In genomic region chr6:149311044-149311443, GRCm38 (mm10) we compare ENCODE assay signal across 9 mouse cellular contexts. TPM values are rescaled to one million over a fixed set of nuclear protein-coding genes. Genes with fewer than 3 reads are reported as not detected.
DNase-seq lines count a peak whose midpoint lies in the region; ATAC-seq lines count a peak whose summit lies in the region.
"Had no signal": no experiment of that assay in that cellular context is flagged by ENCODE, and none has a peak within 500 bp of the region (broad histone marks: within the 10 kb centered on the region; RNA-seq: fewer than 3 reads in every experiment).

No protein-coding gene starts in this region.

- no peaks in the 10 kb centered on the region for H3K27me3 ChIP-seq in kidney, embryonic 14.5 days (ENCODE audit: control insufficient read depth, insufficient read depth, low read length)
- H3K27me3 ChIP-seq in hindbrain, embryonic 16.5 days (replicated peaks; ENCODE audit: control insufficient read depth, insufficient read depth, low read length), result no peaks in the 10 kb centered on the region
- no peaks in the 10 kb centered on the region for H3K27me3 ChIP-seq in midbrain, embryonic 13.5 days
- H3K27me3 ChIP-seq: Patski had no signal

- peak overlapping the region; percentile 92; the same call in 1 of the 2 replicates for H3K9ac ChIP-seq in kidney, embryonic 14.5 days (ENCODE audit: low read depth, low read length)
- no peak overlapping the region for H3K9ac ChIP-seq in hindbrain, embryonic 16.5 days (ENCODE audit: low read depth, low read length)
- no peak overlapping the region for H3K9ac ChIP-seq in midbrain, embryonic 13.5 days (replicated peaks)

- 79% methylated on average over 2 of the region's 2 CpGs for WGBS in kidney, embryonic 14.5 days
- 84% methylated on average over 2 of the region's 2 CpGs for WGBS in hindbrain, embryonic 16.5 days
- WGBS in midbrain, embryonic 13.5 days, result 78% methylated on average over 2 of the region's 2 CpGs

- peaks cover 1% of the 10 kb centered on the region; the same call in 1 of the 2 replicates for H3K9me3 ChIP-seq in kidney, embryonic 14.5 days (ENCODE audit: control insufficient read depth, low read length)
- no peaks in the 10 kb centered on the region for H3K9me3 ChIP-seq in hindbrain, embryonic 16.5 days (ENCODE audit: control insufficient read depth, low read length)
- no peaks in the 10 kb centered on the region for H3K9me3 ChIP-seq in midbrain, embryonic 13.5 days

- H3K4me2 ChIP-seq in kidney, embryonic 14.5 days (replicated peaks; ENCODE audit: low read depth, low read length), result peak overlapping the region; percentile 60
- H3K4me2 ChIP-seq in hindbrain, embryonic 16.5 days (ENCODE audit: low read length), result peak overlapping the region; percentile 63
- H3K4me2 ChIP-seq in midbrain, embryonic 13.5 days (replicated peaks), result peak overlapping the region; percentile 65

- no peak overlapping the region for H3K27ac ChIP-seq in kidney, embryonic 14.5 days (ENCODE audit: low read depth, low read length)
- H3K27ac ChIP-seq in hindbrain, embryonic 16.5 days (ENCODE audit: low read depth, low read length), result no peak overlapping the region
- no peak overlapping the region for H3K27ac ChIP-seq in midbrain, embryonic 13.5 days

- DNase-seq in kidney, adult 9 months, result no peak
- DNase-seq in c-Kit-positive CD71-positive TER-119-positive erythroid progenitor cells, embryonic 14.5 days (ENCODE audit: low spot score), result peak; percentile 60
- DNase-seq in layer of hippocampus, postnatal 14 days (ENCODE audit: low spot score in 2 of 2), result no peak
- no peak for DNase-seq in right cerebral cortex, postnatal 14 days
- no peak for DNase-seq in kidney, adult 8-10 months

- peak overlapping the region; percentile 77; the same call in 1 of the 2 replicates for H3K4me3 ChIP-seq in kidney, embryonic 14.5 days (ENCODE audit: low read length)
- H3K4me3 ChIP-seq in hindbrain, embryonic 16.5 days (ENCODE audit: low read length), result peak overlapping the region; percentile 5; the same call in 1 of the 2 replicates
- H3K4me3 ChIP-seq in midbrain, embryonic 13.5 days (replicated peaks), result peak overlapping the region; percentile 90

- ATAC-seq in kidney, embryonic 14.5 days (ENCODE audit: low FRiP score, low TSS enrichment), result no peak
- no peak for ATAC-seq in hindbrain, embryonic 16.5 days
- no peak for ATAC-seq in midbrain, embryonic 13.5 days
- ATAC-seq: Patski had no signal

- H3K36me3 ChIP-seq in kidney, embryonic 14.5 days (ENCODE audit: control insufficient read depth, insufficient read depth, low read length), result peaks cover 20% of the 10 kb centered on the region
- H3K36me3 ChIP-seq in hindbrain, embryonic 16.5 days (ENCODE audit: control insufficient read depth, insufficient read depth, low read length), result peaks cover 7% of the 10 kb centered on the region
- H3K36me3 ChIP-seq in midbrain, embryonic 13.5 days, result peaks cover 35% of the 10 kb centered on the region

- peaks cover 8% of the 10 kb centered on the region; the same call in 1 of the 2 replicates for H3K4me1 ChIP-seq in kidney, embryonic 14.5 days (ENCODE audit: control insufficient read depth, insufficient read depth, low read length)
- peaks cover 15% of the 10 kb centered on the region for H3K4me1 ChIP-seq in hindbrain, embryonic 16.5 days (ENCODE audit: control insufficient read depth, insufficient read depth, low read depth, low read length)
- peaks cover 24% of the 10 kb centered on the region for H3K4me1 ChIP-seq in midbrain, embryonic 13.5 days (replicated peaks)

RNA-seq across cellular contexts. Expression of gene Resf1, which starts 1.8 kb away (rescaled TPM):
- 56.0 and 69.5 TPM in 2 replicates for polyA plus RNA-seq in kidney, embryonic 14.5 days (2014; fragmentation: Nextera tagmentation; extraction: Ambion mirVana)
- 21.4 and 23.0 TPM in 2 replicates for polyA plus RNA-seq in hindbrain, embryonic 16.5 days (2015; fragmentation: Nextera tagmentation; extraction: Ambion mirVana)
- polyA plus RNA-seq in midbrain, embryonic 13.5 days (2015; fragmentation: Nextera tagmentation; extraction: Ambion mirVana), result 39.7 and 41.2 TPM in 2 replicates
- 10 to 100 TPM; 14.7 to 15.8 TPM for total RNA-seq in layer of hippocampus, postnatal 14 days (2021)

Comparison
In these comparisons a context has a peak if more than half of its experiments do, and no peak if none do; other contexts are left out.
1. H3K4me3 ChIP-seq: peak in every context shown above with its lines; median percentile 90 in midbrain, embryonic 13.5 days; 77 in kidney, embryonic 14.5 days; 5 in hindbrain, embryonic 16.5 days.